Mouse (Mus musculus) myocyte (in vitro differentiated cells): ENCODE data around the gene Gm20388.

Experiments
- MYOG ChIP-seq, 3 experiments: IDR thresholded peaks; one replicate each; pipeline ENCODE4 v1.6.1; 2011; ENCODE audit warnings: control low read depth in 2 of 3, low read depth in 2 of 3, mild to moderate bottlenecking in 2 of 3; ENCODE audit not compliant: insufficient read length in 2 of 3, control insufficient read depth in 1 of 3, insufficient read depth in 1 of 3
- POLR2A ChIP-seq: IDR thresholded peaks from one replicate; pipeline ENCODE4 v1.6.1; 2011; ENCODE audit warnings: low read depth, mild to moderate bottlenecking, control low read depth, moderate library complexity; ENCODE audit not compliant: insufficient read length
- USF1 ChIP-seq: IDR thresholded peaks from one replicate; pipeline ENCODE4 v1.6.1; 2011; ENCODE audit warnings: low read depth, mild to moderate bottlenecking, control low read depth, moderate library complexity

DNA sequence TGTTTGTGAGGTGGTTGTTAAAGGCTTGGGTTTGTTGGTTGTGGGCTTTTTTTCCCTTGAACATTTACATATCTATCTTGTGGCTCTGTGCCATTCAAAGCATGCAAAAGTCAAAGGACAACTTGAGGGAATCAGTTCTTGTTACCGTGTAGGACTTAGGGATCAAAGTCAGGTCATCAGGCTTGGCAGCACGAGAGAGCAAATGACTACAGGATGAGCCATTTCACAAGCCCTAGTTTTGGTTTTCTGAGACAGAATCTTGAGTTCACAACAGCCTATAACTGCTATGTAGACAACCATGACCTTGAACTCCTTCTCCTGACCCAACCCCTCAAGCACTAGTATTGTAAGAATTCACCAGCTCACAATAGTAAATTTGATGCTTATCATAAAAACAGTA lies 3127.7 kb downstream of the Gm20388 start:
- TF ChIP-seq POLR2A (no peak), MYOG (IDR thresholded peaks at IDR 0.05; ENCODE audit: control insufficient read depth in 1 of 3, insufficient read depth in 1 of 3, insufficient read length in 2 of 3, low read depth in 2 of 3) (no peak), USF1 (no peak)
